Mouse (Mus musculus) c-Kit-positive CD71-positive TER-119-negative erythroid progenitor cells, embryonic 14.5 days (primary cell): ENCODE measurements around the gene Supt5.
"Not testable (repeated sequence)": the region's sequence is repeated elsewhere in the genome, so short reads cannot be mapped to it uniquely, and the experiment has no call there.

ENCODE experiments used
- DNase-seq: peaks from one replicate; pipeline ENCODE4 v3.0.0-alpha.2; 2013; ENCODE audit warnings: low read depth

Gene Supt5

GRCm38 (mm10) chr7:28338108-28338998, at the start of gene Supt5:
Supt5 (minus strand) TSS chr7:28338746.
- peak; percentile 99 for DNase-seq

GRCm38 (mm10) chr7:28387384-28387783, 48.8 kb upstream of the Supt5 start:
- DNase-seq, result not testable (repeated sequence)

- not testable (repeated sequence) for DNase-seq
Measured at GRCm38 (mm10) chr7:28386877-28387276, 48.3 kb upstream of the Supt5 start.

GRCm38 (mm10) chr7:28386462-28386861, 47.9 kb upstream of the Supt5 start:
- peak; percentile 74 for DNase-seq

- no peak for DNase-seq
Measured at GRCm38 (mm10) chr7:28386007-28386406, 47.5 kb upstream of the Supt5 start.

DNA sequence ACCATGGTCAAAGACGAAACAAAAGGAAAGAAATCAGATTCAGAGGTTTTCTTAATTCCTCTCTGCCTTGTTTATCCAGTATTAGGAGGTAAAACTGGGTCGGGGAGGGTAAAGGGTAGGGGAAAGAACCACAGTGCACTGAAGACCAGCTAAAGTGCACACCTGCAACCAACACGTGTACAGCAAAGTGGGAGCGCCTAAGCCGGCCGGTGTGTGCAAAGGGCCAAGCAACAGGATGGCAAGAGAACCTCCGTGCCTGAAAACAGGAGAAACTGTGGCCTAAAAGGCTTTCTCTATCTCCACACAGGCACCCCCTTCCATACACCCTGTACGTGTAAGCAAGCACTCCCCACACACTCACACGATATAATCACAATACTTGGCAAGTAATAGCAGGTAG, 46.6 kb upstream of the Supt5 start:
- no peak for DNase-seq

DNA sequence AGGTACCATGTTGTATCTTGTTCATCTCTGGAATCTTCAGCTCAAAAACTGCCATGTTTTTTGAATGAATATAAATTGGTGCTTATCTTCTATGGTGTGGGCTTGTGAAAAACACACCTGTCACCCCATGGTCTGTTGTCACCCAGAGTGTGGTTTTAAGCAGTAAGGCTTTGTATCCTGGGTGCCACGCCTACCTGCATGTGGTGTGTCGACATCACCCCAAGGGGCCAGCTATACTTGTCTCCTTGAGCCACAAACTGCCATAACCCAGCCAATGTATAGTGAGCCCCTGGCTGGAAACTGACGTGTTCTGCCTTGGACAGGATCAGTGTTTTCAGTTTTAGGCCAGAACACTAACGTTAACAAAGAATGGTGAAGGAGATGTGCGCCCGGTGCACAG, 45.6 kb upstream of the Supt5 start:
- no peak for DNase-seq

GRCm38 (mm10) chr7:28383606-28384005, 45.1 kb upstream of the Supt5 start:
- DNase-seq, result no peak

DNA sequence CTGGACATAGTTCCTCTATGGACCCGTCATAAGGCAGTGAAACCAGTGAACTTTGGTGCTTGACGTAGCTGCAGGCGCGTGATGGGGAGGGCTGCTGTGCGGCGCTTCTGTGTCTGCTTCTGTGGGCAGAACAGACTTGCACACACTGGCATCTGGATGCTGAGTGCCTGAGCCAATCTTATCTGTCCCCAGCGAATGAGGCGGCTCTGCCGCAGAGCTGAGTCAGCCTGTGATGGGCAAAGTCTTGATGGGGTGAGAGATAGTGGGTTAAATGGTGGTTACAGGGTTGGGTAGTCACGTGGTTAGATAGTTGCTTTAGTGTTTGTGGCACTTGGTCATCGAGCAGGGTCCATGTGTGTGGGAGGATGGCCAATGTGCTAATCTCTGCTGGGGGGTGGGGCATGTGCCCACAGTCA, 44.4 kb upstream of the Supt5 start:
- DNase-seq, result peak; percentile 75

- DNase-seq, result no peak
Measured at GRCm38 (mm10) chr7:28382347-28382951, 43.9 kb upstream of the Supt5 start.

- peak; percentile 65 for DNase-seq
Measured at GRCm38 (mm10) chr7:28381938-28382337, 43.4 kb upstream of the Supt5 start.

DNA sequence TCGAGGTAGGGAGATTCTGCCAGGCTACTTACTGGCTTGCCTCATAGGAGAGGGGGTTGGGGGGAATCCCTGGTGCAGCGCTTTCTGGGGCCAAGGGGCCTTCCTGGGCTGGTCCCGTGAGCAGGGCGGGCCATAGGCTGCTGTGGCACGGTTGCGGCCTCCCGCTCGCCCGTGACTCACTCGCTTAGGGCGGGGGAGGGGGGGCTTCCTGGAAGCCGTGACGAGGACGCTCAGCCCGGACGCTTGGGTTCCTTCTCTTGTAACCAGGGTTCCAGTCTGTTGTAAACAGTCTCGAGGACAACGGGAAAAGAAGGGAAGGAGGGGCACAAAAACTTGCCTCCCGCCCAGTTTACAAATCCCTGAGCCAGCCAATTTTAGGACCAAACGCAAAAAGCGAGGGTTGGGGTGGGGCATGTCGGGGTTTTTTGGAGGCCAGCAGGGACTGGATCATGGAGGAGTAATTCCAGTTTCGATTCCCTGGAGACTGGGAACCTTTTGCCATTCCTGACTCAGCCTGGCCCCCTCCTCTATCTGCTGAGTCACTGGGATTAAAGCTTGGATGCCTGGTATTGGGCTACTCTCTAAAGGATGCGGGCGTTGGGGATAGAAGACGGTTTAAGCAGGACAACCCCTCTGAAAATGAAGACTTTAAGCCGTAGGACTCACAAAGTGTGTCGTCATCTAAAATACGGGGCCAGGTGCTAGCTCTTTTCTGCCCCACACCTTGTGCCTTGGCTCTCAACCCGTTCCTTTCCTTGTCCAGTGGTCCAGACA, 42.7 kb upstream of the Supt5 start:
- DNase-seq, result peak; percentile 83

- DNase-seq, result no peak
Measured at GRCm38 (mm10) chr7:28380237-28381016, 41.9 kb upstream of the Supt5 start, which contains the start of gene Zfp36. Zfp36 (minus strand) TSS chr7:28380253.

GRCm38 (mm10) chr7:28378769-28379651, 40.5 kb upstream of the Supt5 start:
- DNase-seq, result peak; percentile 88

DNA sequence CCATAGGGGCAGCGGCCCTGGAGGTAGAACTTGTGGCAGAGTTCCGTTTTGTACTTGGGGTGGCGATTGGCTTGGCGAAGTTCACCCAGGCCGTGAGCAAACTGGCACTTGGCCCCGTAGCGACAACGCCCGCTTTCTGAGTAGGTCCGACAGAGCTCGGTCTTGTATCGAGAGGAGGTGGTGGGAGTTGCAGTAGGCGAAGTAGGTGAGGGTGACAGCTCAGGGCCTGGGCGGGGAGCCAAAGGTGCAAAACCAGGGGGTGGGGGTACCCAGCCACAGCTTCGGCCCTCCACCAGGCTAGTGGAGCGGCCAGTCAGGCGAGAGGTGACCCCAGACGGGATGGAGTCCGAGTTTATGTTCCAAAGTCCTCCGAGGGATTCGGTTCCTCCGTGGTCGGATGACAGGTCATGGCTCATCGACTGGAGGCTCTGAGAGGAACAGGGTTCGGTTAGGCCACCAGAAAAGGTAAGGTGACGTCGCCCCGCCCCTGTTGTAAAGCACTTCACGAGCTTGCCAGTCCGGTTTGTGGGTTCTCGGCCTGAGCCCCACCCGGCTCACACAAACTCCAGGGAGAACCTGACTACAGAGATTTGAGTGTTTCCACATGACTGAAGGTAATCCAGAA, 39.6 kb upstream of the Supt5 start:
- DNase-seq, result no peak

DNA sequence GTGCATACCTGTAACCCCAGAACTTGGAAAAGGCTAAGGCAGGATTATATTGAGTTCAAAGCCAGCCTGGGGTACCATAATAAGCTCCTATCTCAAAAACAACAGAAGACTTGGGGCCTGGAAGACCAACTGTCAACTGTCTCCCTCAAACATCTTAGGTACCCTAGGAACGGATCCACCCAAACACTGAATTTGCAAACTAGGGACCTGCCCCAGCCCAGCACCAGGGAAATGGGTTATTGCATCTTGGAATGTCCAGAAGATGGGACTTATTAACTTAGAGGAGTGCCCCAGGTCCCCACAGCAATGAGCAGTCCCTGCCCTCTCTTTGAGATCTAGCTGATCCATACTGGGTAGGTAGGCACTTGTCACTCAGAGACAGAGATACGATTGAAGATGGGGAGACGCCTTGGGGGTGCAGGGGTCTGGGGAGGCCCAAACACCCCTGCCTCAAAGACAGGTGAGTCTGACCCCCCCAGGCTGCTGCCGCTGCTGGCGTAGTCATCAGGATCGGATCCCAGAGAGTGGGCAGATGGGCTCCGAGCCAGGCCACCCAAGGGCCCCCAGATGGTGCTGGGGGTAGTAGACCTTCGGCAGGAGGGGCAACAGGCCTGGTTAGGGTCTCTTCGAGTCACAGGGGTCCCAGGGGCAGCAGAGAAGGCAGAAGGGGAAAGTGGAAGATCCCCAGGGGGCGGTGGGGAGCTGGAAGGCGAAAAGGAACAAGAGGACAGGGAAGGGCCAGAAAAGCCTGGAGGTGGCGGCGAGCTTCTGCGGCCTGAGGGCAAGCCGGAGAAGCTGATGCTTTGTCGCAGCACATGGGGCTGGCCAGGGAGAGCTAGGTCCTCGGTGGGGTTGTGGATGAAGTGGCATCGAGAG, 38.9 kb upstream of the Supt5 start:
- DNase-seq, result no peak

- no peak for DNase-seq
Measured at GRCm38 (mm10) chr7:28376011-28376771, 37.6 kb upstream of the Supt5 start.

DNA sequence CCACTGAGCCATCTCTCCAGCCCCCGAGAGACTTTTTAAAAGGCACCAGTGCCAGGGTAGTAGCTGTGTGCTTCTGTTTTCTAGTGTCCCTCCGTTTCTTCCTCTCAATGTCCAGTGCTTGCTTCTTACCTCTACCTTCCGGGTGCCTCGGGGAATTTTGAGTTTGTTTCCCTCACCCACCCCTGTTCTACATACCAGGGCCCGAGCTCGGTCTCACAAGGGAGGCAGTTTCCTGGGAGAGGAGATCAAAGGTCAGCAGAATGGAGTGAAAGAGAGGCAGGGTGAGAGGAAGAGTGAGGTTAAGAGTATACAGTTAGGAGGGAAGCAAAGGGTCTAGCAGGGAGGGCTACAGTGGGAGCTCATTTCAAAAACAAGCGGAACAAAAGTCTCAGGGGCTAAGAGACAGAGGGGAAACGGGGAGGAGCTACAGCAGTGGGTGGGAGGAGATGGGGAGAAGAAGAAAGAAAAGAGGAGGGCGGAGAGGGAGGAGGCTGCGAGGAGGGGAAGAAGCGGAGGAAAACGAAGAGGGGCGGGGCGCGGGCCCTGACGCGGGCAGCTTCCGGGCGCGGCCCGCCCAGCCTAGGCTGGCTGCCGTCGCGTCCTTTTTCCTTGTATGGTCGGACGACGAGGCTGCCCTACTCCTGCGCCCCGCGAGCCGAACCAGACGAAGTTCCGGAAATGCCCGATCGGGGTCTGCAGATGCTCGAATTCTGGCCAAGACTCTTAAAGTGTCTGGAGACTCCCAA, 36.8 kb upstream of the Supt5 start:
- peak; percentile 86 for DNase-seq
